Mouse (Mus musculus) lung, postnatal 0 days (tissue): ENCODE measurements around the gene Gm37240. TPM values are rescaled to one million over a fixed set of nuclear protein-coding genes. Genes with fewer than 3 reads are reported as not detected.

Source experiments
- ATAC-seq: fragments of 200-750 bp; cut with Nextera tagmentation; 2 replicates; pipeline ENCODE4 v1.8.0; 2017; ENCODE audit warnings: moderate library complexity
- DNase-seq: peaks from one replicate; pipeline ENCODE4 v3.0.0-alpha.2; 2016; ENCODE audit warnings: low spot score
- H3K27ac ChIP-seq: fragments of 300-500 bp; sonication (generic); 2 replicates; pipeline ENCODE4 v1.5.1; 2014; ENCODE audit warnings: antibody characterized with exemption, mild to moderate bottlenecking, low read length, mixed read lengths
- H3K27me3 ChIP-seq: fragments of 300-500 bp; sonication (generic); replicated peaks from 2 replicates; pipeline ENCODE4 v1.6.1; 2014; ENCODE audit warnings: low read length, mixed read lengths; ENCODE audit not compliant: insufficient read depth
- H3K36me3 ChIP-seq: fragments of 300-500 bp; sonication (generic); 2 replicates; pipeline ENCODE4 v1.6.1; 2014; ENCODE audit warnings: low read length, mixed read lengths; ENCODE audit not compliant: insufficient read depth
- H3K4me1 ChIP-seq: fragments of 300-500 bp; sonication (generic); 2 replicates; pipeline ENCODE4 v1.6.1; 2014; ENCODE audit warnings: antibody characterized with exemption, low read depth, low read length, mixed read lengths; ENCODE audit not compliant: insufficient read depth
- H3K4me2 ChIP-seq: fragments of 300-500 bp; sonication (generic); replicated peaks from 2 replicates; pipeline ENCODE4 v1.6.1; 2014; ENCODE audit warnings: low read depth, mild to moderate bottlenecking, low read length, moderate library complexity, mixed read lengths
- H3K4me3 ChIP-seq: fragments of 300-500 bp; sonication (generic); 2 replicates; pipeline ENCODE4 v1.5.1; 2014; ENCODE audit warnings: low read depth, low read length
- H3K9ac ChIP-seq: fragments of 300-500 bp; sonication (generic); replicated peaks from 2 replicates; pipeline ENCODE4 v1.6.1; 2014; ENCODE audit warnings: low read depth, mild to moderate bottlenecking
- H3K9me3 ChIP-seq: fragments of 300-500 bp; sonication (generic); 2 replicates; pipeline ENCODE4 v1.6.1; 2016; ENCODE audit warnings: low read length, mixed read lengths
- CTCF ChIP-seq: IDR thresholded peaks from 2 replicates; pipeline ENCODE4 v1.5.1; 2016; ENCODE audit warnings: antibody characterized with exemption, mild to moderate bottlenecking
- EP300 ChIP-seq: IDR thresholded peaks from 2 replicates; pipeline ENCODE4 v1.6.1; 2016; ENCODE audit warnings: antibody characterized with exemption, mild to moderate bottlenecking, control low read depth
- WGBS: fragments of 180-500 bp; shearing (Covaris S2); extraction: QIAGEN DNeasy Blood & Tissue Kit; methylation state at CpG from one replicate; pipeline ENCODE4 v1.1.7; 2014; 5-methylcytosine and 5-hydroxymethylcytosine counted together
- polyA plus RNA-seq: library from polyadenylated mRNA; unstranded; fragments of >200 nt; fragmentation: Nextera tagmentation; extraction: Ambion mirVana; gene quantifications from 2 replicates; pipeline ENCODE4 v1.2.1, GENCODE M21; 2015

Gene Gm37240
- polyA plus RNA-seq, 1 experiment from 2014 or later: 8.9 TPM

GRCm38 (mm10) chr3:85188364-85188763 lies 699.0 kb downstream of the Gm37240 start:
- no peaks in the 10 kb centered on the region for H3K27me3 ChIP-seq
- H3K27ac ChIP-seq: no peak overlapping the region
- H3K4me2 ChIP-seq: no peak overlapping the region
- TF ChIP-seq CTCF: no peak
- no peak for ATAC-seq
- H3K9me3 ChIP-seq: no peaks in the 10 kb centered on the region
- no peak for DNase-seq
- no peak overlapping the region for H3K4me3 ChIP-seq
- 29% methylated on average over 5 of the region's 5 CpGs for WGBS
- no peaks in the 10 kb centered on the region for H3K4me1 ChIP-seq
- H3K36me3 ChIP-seq: no peaks in the 10 kb centered on the region
- no peak overlapping the region for H3K9ac ChIP-seq

DNA sequence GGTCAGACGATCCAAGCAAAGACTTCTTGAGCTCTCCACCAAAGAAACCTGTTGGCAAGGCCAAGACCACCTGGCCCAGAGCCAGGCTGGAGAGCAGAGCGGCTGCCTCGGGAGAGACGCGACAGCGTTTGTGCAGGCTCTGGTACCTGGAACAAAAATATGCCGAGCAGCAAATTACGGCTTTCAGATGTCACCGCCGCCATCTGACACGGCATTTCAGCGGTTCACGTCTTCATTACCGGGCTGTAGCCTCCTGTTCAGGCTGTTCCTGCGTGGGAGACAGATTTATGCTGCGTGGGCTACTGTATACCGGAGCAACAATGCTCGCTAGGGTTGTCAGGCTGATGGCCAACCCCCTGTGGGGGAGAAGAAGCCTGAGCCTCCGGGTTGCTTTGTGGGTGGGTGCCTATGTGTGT lies 700.6 kb downstream of the Gm37240 start:
- no peaks in the 10 kb centered on the region for H3K27me3 ChIP-seq
- no peaks in the 10 kb centered on the region for H3K9me3 ChIP-seq
- no peaks in the 10 kb centered on the region for H3K4me1 ChIP-seq
- 41% methylated on average over 19 of the region's 19 CpGs for WGBS
- DNase-seq (peak; percentile 44), ATAC-seq (no peak)
- no peak overlapping the region; the same call in 1 of the 2 replicates for H3K4me2 ChIP-seq
- H3K27ac ChIP-seq: no peak overlapping the region
- no peaks in the 10 kb centered on the region for H3K36me3 ChIP-seq
- no peak overlapping the region for H3K4me3 ChIP-seq
- TF ChIP-seq CTCF: no peak
- no peak for TF ChIP-seq EP300
- no peak overlapping the region for H3K9ac ChIP-seq

GRCm38 (mm10) chr3:85185827-85186226 lies 701.5 kb downstream of the Gm37240 start:
- H3K4me3 ChIP-seq: no peak overlapping the region
- H3K27ac ChIP-seq: no peak overlapping the region

GRCm38 (mm10) chr3:85184916-85185315 lies 702.4 kb downstream of the Gm37240 start:
- Histone ChIP-seq H3K4me3 (no peak overlapping the region), H3K4me2 (no peak overlapping the region), H3K9ac (no peak overlapping the region), H3K4me1 (no peaks in the 10 kb centered on the region), H3K36me3 (no peaks in the 10 kb centered on the region), H3K9me3 (no peaks in the 10 kb centered on the region), H3K27ac (no peak overlapping the region), H3K27me3 (no peaks in the 10 kb centered on the region)
- DNase-seq: no peak
- ATAC-seq: no peak
- WGBS: 55% methylated on average over 11 of the region's 11 CpGs
- TF ChIP-seq EP300: no peak
- TF ChIP-seq CTCF: no peak

More at GRCm38 (mm10) chr3:85185827-85186226, 701.5 kb downstream of the Gm37240 start:
- no peaks in the 10 kb centered on the region for H3K9me3 ChIP-seq
- DNase-seq: peak; percentile 24
- peak; percentile 33; the same call in 1 of the 2 replicates for ATAC-seq
- no peaks in the 10 kb centered on the region for H3K27me3 ChIP-seq
- TF ChIP-seq CTCF: no peak
- TF ChIP-seq EP300: no peak
- no peak overlapping the region for H3K4me2 ChIP-seq
- H3K36me3 ChIP-seq: no peaks in the 10 kb centered on the region
- no peak overlapping the region for H3K9ac ChIP-seq
- WGBS: 24% methylated on average over 12 of the region's 12 CpGs
- no peaks in the 10 kb centered on the region for H3K4me1 ChIP-seq

GRCm38 (mm10) chr3:85184151-85184550 lies 703.2 kb downstream of the Gm37240 start:
- Histone ChIP-seq H3K27me3 (no peaks in the 10 kb centered on the region), H3K27ac (no peak overlapping the region), H3K4me3 (no peak overlapping the region), H3K4me1 (no peaks in the 10 kb centered on the region), H3K9ac (no peak overlapping the region), H3K4me2 (no peak overlapping the region), H3K9me3 (no peaks in the 10 kb centered on the region), H3K36me3 (no peaks in the 10 kb centered on the region)
- 26% methylated on average over 6 of the region's 6 CpGs for WGBS
- ATAC-seq (no peak), DNase-seq (no peak)
- TF ChIP-seq CTCF (no peak), EP300 (no peak)

DNA sequence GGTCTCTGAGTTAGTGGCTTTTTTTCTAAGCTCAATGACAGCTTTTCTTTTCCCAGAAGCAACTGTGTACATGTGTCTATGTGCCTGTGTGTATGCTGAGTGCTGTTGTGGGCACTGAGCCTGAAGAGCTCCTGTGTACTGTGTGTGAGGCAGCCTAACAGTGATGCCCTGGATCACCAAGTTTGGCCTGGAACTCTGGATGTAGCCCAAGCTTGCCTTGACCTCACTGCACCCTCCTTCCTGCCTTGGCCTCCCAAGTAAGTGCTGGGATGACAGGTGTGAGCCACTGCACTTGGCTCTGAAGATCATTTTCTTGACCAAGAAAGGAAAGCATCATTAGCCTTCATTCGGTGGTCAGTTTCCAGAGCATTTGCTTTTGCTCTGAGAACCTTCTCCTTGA lies 710.6 kb downstream of the Gm37240 start:
- no peaks in the 10 kb centered on the region for H3K9me3 ChIP-seq
- WGBS: 94% methylated on average over 1 of the region's 1 CpGs

More for the DNA sequence above, 710.6 kb downstream of the Gm37240 start:
- no peak overlapping the region for H3K9ac ChIP-seq
- H3K27me3 ChIP-seq: no peaks in the 10 kb centered on the region
- no peak for DNase-seq
- ATAC-seq: no peak
- H3K4me2 ChIP-seq: no peak overlapping the region
- TF ChIP-seq CTCF (no peak), EP300 (no peak)
- no peak overlapping the region for H3K27ac ChIP-seq
- H3K4me3 ChIP-seq: no peak overlapping the region
- no peaks in the 10 kb centered on the region for H3K4me1 ChIP-seq
- H3K36me3 ChIP-seq: no peaks in the 10 kb centered on the region
